9 mouse cellular contexts compared by ENCODE assay signal in genomic region chr12:56534311-56534650, GRCm38 (mm10). TPM values are rescaled to one million over a fixed set of nuclear protein-coding genes. Genes with fewer than 3 reads are reported as not detected.
A peak's percentile ranks its signal among the peaks of the same experiment; 100 is the strongest.
DNase-seq lines count a peak whose midpoint lies in the region; ATAC-seq and TF ChIP-seq lines count a peak whose summit lies in the region.
"Had no signal": no experiment of that assay in that cellular context is flagged by ENCODE, and none has a peak within 500 bp of the region (broad histone marks: within the 10 kb centered on the region; RNA-seq: fewer than 3 reads in every experiment).

No protein-coding gene starts in this region.

- ATAC-seq in lung, embryonic 14.5 days (ENCODE audit: insufficient read depth), result no peak
- ATAC-seq in forebrain, embryonic 15.5 days (replicated peaks), result peak; percentile 15; the same call in 1 of the 2 replicates
- 0 out of 2 replicates have a peak, but pooled peaks have one; percentile 22 for ATAC-seq in limb, embryonic 12.5 days (ENCODE audit: insufficient number of reproducible peaks, insufficient read depth, low FRiP score, low TSS enrichment, low read depth)
- peak; percentile 19; the same call in 1 of the 2 replicates for ATAC-seq in neural tube, embryonic 14.5 days (ENCODE audit: low read depth)

- peaks cover 17% of the 10 kb centered on the region; the same call in 1 of the 2 replicates for H3K36me3 ChIP-seq in lung, embryonic 14.5 days (ENCODE audit: insufficient read depth)
- no peaks in the 10 kb centered on the region for H3K36me3 ChIP-seq in forebrain, embryonic 15.5 days
- no peaks in the 10 kb centered on the region for H3K36me3 ChIP-seq in limb, embryonic 12.5 days
- no peaks in the 10 kb centered on the region for H3K36me3 ChIP-seq in neural tube, embryonic 14.5 days (ENCODE audit: control insufficient read depth, insufficient read depth, low read length)

- H3K4me1 ChIP-seq in lung, embryonic 14.5 days (ENCODE audit: insufficient read depth), result no peaks in the 10 kb centered on the region
- peaks cover 27% of the 10 kb centered on the region for H3K4me1 ChIP-seq in forebrain, embryonic 15.5 days
- peaks cover 22% of the 10 kb centered on the region for H3K4me1 ChIP-seq in limb, embryonic 12.5 days (replicated peaks)
- no peaks in the 10 kb centered on the region for H3K4me1 ChIP-seq in neural tube, embryonic 14.5 days (ENCODE audit: control insufficient read depth, insufficient read depth, low read length)

- H3K27ac ChIP-seq in lung, embryonic 14.5 days (ENCODE audit: low read depth), result peak overlapping the region; percentile 98
- H3K27ac ChIP-seq in forebrain, embryonic 15.5 days (replicated peaks), result peak overlapping the region; percentile 75
- no peak overlapping the region for H3K27ac ChIP-seq in limb, embryonic 12.5 days
- H3K27ac ChIP-seq in neural tube, embryonic 14.5 days (ENCODE audit: low read depth, low read length), result no peak overlapping the region

- H3K27me3 ChIP-seq in lung, embryonic 14.5 days (ENCODE audit: insufficient read depth, low read length), result peaks cover 93% of the 10 kb centered on the region
- H3K27me3 ChIP-seq in forebrain, embryonic 15.5 days, result peaks cover 82% of the 10 kb centered on the region
- H3K27me3 ChIP-seq in limb, embryonic 12.5 days, result peaks cover 96% of the 10 kb centered on the region
- H3K27me3 ChIP-seq in neural tube, embryonic 14.5 days (ENCODE audit: control insufficient read depth, insufficient read depth, low read length), result peaks cover 76% of the 10 kb centered on the region

- TF ChIP-seq CTCF in lung, embryonic 14.5 days (IDR thresholded peaks at IDR 0.05; ENCODE audit: low read depth), result no peak

- no peak for DNase-seq in lung, embryonic 14.5 days
- no peak for DNase-seq in lung, postnatal 14 days
- DNase-seq in thymus, adult 18-20 months, result no peak
- DNase-seq in kidney, adult 8-10 months, result no peak
- DNase-seq in ovary, postnatal 14 days (ENCODE audit: low spot score), result no peak

- H3K9ac ChIP-seq in lung, embryonic 14.5 days, result peak overlapping the region; percentile 90
- peak overlapping the region; percentile 2; the same call in 1 of the 2 replicates for H3K9ac ChIP-seq in forebrain, embryonic 15.5 days (replicated peaks)
- no peak overlapping the region for H3K9ac ChIP-seq in limb, embryonic 12.5 days (replicated peaks)
- H3K9ac ChIP-seq in neural tube, embryonic 14.5 days (replicated peaks; ENCODE audit: low read depth, low read length), result no peak overlapping the region

- WGBS in lung, embryonic 14.5 days, result under 1% methylated on average over 24 of the region's 24 CpGs
- 1% methylated on average over 24 of the region's 24 CpGs for WGBS in forebrain, embryonic 15.5 days
- 1% methylated on average over 24 of the region's 24 CpGs for WGBS in limb, embryonic 12.5 days
- WGBS in neural tube, embryonic 14.5 days, result under 1% methylated on average over 24 of the region's 24 CpGs

- H3K4me3 ChIP-seq in lung, embryonic 14.5 days (ENCODE audit: low read depth, low read length), result peak overlapping the region; percentile 53
- H3K4me3 ChIP-seq in forebrain, embryonic 15.5 days, result peak overlapping the region; percentile 35
- H3K4me3 ChIP-seq in limb, embryonic 12.5 days (replicated peaks), result peak overlapping the region; percentile 34
- no peak overlapping the region for H3K4me3 ChIP-seq in neural tube, embryonic 14.5 days (ENCODE audit: low read depth, low read length)

- H3K4me2 ChIP-seq in lung, embryonic 14.5 days, result peak overlapping the region; percentile 50
- peak overlapping the region; percentile 38 for H3K4me2 ChIP-seq in forebrain, embryonic 15.5 days (replicated peaks)
- peak overlapping the region; percentile 54 for H3K4me2 ChIP-seq in limb, embryonic 12.5 days
- no peak overlapping the region for H3K4me2 ChIP-seq in neural tube, embryonic 14.5 days (ENCODE audit: low read depth, low read length)

- H3K9me3 ChIP-seq in lung, embryonic 14.5 days (ENCODE audit: low read depth, low read length), result no peaks in the 10 kb centered on the region
- no peaks in the 10 kb centered on the region for H3K9me3 ChIP-seq in forebrain, embryonic 15.5 days
- H3K9me3 ChIP-seq in limb, embryonic 12.5 days, result no peaks in the 10 kb centered on the region
- H3K9me3 ChIP-seq in neural tube, embryonic 14.5 days (ENCODE audit: control insufficient read depth, low read length), result no peaks in the 10 kb centered on the region

RNA-seq across cellular contexts. Expression of gene Nkx2-1, which starts 2.4 kb away (rescaled TPM):
- polyA plus RNA-seq in lung, embryonic 14.5 days (2014; fragmentation: Nextera tagmentation; extraction: Ambion mirVana), result 94.6 and 95.1 TPM in 2 replicates
- polyA plus RNA-seq in forebrain, embryonic 15.5 days (2015; fragmentation: Nextera tagmentation; extraction: Ambion mirVana), result 8.2 and 11.0 TPM in 2 replicates
- not detected in 2 replicates for polyA plus RNA-seq in limb, embryonic 12.5 days (2016; fragmentation: Nextera tagmentation; extraction: Ambion mirVana)
- polyA plus RNA-seq in neural tube, embryonic 14.5 days (2014; fragmentation: Nextera tagmentation; extraction: Ambion mirVana), result not detected in 2 replicates
- polyA plus RNA-seq: testis, adult 2 months had no signal

Comparison
In these comparisons a context has a peak if more than half of its experiments do, and no peak if none do; other contexts are left out.
1. H3K27ac ChIP-seq: peak in lung, embryonic 14.5 days (single experiment) and forebrain, embryonic 15.5 days (single experiment); none in limb, embryonic 12.5 days (single experiment) and neural tube, embryonic 14.5 days (single experiment).
2. H3K9ac ChIP-seq: peak in lung, embryonic 14.5 days (single experiment) and forebrain, embryonic 15.5 days (single experiment); none in limb, embryonic 12.5 days (single experiment) and neural tube, embryonic 14.5 days (single experiment).